Mouse (Mus musculus): Measurements from ENCODE around the gene Apol9b. TPM values are rescaled to one million over a fixed set of nuclear protein-coding genes. Genes with fewer than 3 reads are reported as not detected.

The Apol9b gene
- total RNA-seq, 1 experiment: not detected

DNA sequence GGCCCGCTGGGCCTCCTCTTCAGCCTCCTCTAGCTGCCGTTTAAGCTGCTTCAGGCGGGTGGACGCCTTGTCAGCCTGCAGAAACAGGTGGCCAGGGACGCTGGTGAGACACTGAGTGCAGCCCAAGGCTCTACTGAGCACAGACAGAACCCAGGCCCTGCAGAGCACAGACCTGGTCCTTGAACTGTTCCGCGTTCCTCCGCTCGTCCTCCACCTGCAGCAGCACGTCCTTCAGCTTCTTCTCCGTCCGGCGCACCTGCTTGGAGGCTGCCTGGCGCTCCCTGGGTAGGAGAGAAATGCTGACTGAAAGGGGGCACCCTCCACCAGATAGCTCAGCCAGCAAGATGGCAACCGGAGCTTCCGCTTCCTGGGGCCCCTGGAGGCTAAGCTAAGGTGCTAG, 34.2 kb downstream of the Apol9b start:
- H3K9ac ChIP-seq (ENCODE audit: insufficient read depth, low read depth, low read length, poor library complexity, severe bottlenecking): no peak overlapping the region
- H3K36me3 ChIP-seq (ENCODE audit: control insufficient read depth, insufficient read depth, low read length, poor library complexity, severe bottlenecking): peaks cover 70% of the 10 kb centered on the region
- peaks cover 0 to 6% of the 10 kb centered on the region in 2 experiments; a peak in 1 of 4 replicates for H3K4me1 ChIP-seq (ENCODE audit: control insufficient read depth in 2 of 2, insufficient read depth in 2 of 2, low read length in 2 of 2, poor library complexity in 1 of 2)
- no peak for DNase-seq (ENCODE audit: low read depth, low spot score)
- H3K9me3 ChIP-seq (ENCODE audit: control insufficient read depth, insufficient read depth, low read depth, low read length): no peaks in the 10 kb centered on the region
- no peak overlapping the region for H3K4me3 ChIP-seq (ENCODE audit: insufficient read depth in 1 of 2, low read depth in 1 of 2, low read length in 2 of 2, poor library complexity in 1 of 2, severe bottlenecking in 1 of 2)
- no peak overlapping the region for H3K27ac ChIP-seq (ENCODE audit: insufficient read depth, low read depth, low read length, poor library complexity, severe bottlenecking)
- in situ Hi-C loops (cut with MboI; ENCODE audit: low sequenced_read_pairs in 2 of 2, unreplicated experiment in 2 of 2): no loop called here
- no peak for TF ChIP-seq MAFK (IDR thresholded peaks at IDR 0.05; ENCODE audit: insufficient read depth, low read depth, low read length)
- no peak for TF ChIP-seq HCFC1 (IDR thresholded peaks at IDR 0.05; ENCODE audit: borderline replicate concordance, insufficient read depth, low read length)
- no peak for TF ChIP-seq ZC3H11A (IDR thresholded peaks at IDR 0.05; ENCODE audit: borderline replicate concordance, low read depth, low read length)
- no peak for TF ChIP-seq ZNF384 (IDR thresholded peaks at IDR 0.05; ENCODE audit: low read depth, low read length)
- no peak for TF ChIP-seq CHD2 (IDR thresholded peaks at IDR 0.05; ENCODE audit: low read depth, low read length)

DNA sequence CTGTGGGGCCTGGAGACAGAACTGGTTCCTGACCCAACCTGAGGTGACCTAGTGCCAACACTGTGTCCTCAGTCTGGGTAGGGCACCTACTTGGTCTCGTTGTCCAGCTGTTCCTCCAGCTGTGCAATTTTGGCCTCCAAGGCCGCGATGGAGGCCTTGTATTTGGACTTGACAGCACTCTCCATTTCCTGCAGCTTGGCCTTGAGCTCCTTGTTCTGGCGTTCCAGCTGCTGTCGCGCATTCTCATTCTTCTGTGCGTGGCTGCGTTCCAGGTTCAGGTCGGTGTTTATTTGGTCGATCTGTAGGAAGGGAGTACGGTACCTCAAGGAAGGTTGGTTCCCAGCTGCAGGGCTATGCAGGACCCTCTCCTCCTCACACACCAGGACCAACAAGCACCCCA, 34.9 kb downstream of the Apol9b start:
- Histone ChIP-seq H3K36me3 (ENCODE audit: control insufficient read depth, insufficient read depth, low read length, poor library complexity, severe bottlenecking) (peaks cover 77% of the 10 kb centered on the region), H3K4me3 (ENCODE audit: insufficient read depth in 1 of 2, low read depth in 1 of 2, low read length in 2 of 2, poor library complexity in 1 of 2, severe bottlenecking in 1 of 2) (no peak overlapping the region), H3K27ac (ENCODE audit: insufficient read depth, low read depth, low read length, poor library complexity, severe bottlenecking) (no peak overlapping the region), H3K9ac (ENCODE audit: insufficient read depth, low read depth, low read length, poor library complexity, severe bottlenecking) (no peak overlapping the region), H3K4me1 (ENCODE audit: control insufficient read depth in 2 of 2, insufficient read depth in 2 of 2, low read length in 2 of 2, poor library complexity in 1 of 2) (peaks cover 0 to 6% of the 10 kb centered on the region in 2 experiments; a peak in 1 of 4 replicates), H3K9me3 (ENCODE audit: control insufficient read depth, insufficient read depth, low read depth, low read length) (no peaks in the 10 kb centered on the region)
- TF ChIP-seq ZC3H11A (IDR thresholded peaks at IDR 0.05; ENCODE audit: borderline replicate concordance, low read depth, low read length) (no peak), MAFK (IDR thresholded peaks at IDR 0.05; ENCODE audit: insufficient read depth, low read depth, low read length) (no peak), ZNF384 (IDR thresholded peaks at IDR 0.05; ENCODE audit: low read depth, low read length) (no peak), HCFC1 (IDR thresholded peaks at IDR 0.05; ENCODE audit: borderline replicate concordance, insufficient read depth, low read length) (no peak), CHD2 (IDR thresholded peaks at IDR 0.05; ENCODE audit: low read depth, low read length) (no peak)
- no peak for DNase-seq (ENCODE audit: low read depth, low spot score)
- in situ Hi-C loops (cut with MboI; ENCODE audit: low sequenced_read_pairs in 2 of 2, unreplicated experiment in 2 of 2): no loop called here

DNA sequence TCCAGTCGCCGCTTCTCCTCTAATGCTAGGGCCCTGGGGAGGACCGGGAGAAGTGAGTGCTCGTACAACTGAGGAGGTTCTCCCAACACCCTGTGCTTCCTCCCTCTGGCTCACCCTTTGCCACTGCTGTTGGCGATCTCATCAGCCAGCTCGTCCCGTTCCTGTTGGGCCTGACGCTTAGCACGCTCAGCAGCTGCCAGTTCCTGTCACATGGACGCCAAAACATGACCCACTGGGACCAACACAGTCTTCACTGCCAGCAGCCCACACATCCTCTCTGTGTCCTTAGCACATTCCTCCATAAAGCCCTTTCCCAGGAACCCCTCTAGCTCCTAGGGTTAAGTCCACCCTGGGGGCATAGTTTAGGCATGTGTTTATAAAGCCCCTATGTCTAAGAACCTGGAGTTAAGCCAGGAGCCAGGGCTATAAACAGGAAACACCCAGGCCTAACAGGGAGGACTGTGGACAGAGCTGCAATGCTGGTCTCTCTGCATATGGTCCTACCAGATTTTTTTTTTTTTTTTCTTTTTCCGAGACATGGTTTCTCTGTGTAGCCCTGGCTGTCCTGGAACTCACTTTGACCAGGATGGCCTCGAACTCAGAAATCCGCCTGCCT, 35.7 kb downstream of the Apol9b start:
- no peak overlapping the region for H3K4me3 ChIP-seq (ENCODE audit: insufficient read depth in 1 of 2, low read depth in 1 of 2, low read length in 2 of 2, poor library complexity in 1 of 2, severe bottlenecking in 1 of 2)
- peaks cover 0 to 6% of the 10 kb centered on the region in 2 experiments; a peak in 1 of 4 replicates for H3K4me1 ChIP-seq (ENCODE audit: control insufficient read depth in 2 of 2, insufficient read depth in 2 of 2, low read length in 2 of 2, poor library complexity in 1 of 2)
- no peaks in the 10 kb centered on the region for H3K9me3 ChIP-seq (ENCODE audit: control insufficient read depth, insufficient read depth, low read depth, low read length)
- no peak overlapping the region for H3K9ac ChIP-seq (ENCODE audit: insufficient read depth, low read depth, low read length, poor library complexity, severe bottlenecking)
- in situ Hi-C loops (cut with MboI; ENCODE audit: low sequenced_read_pairs in 2 of 2, unreplicated experiment in 2 of 2): no loop called here
- no peak for TF ChIP-seq CHD2 (IDR thresholded peaks at IDR 0.05; ENCODE audit: low read depth, low read length)
- TF ChIP-seq HCFC1 (IDR thresholded peaks at IDR 0.05; ENCODE audit: borderline replicate concordance, insufficient read depth, low read length): no peak
- TF ChIP-seq MAFK (IDR thresholded peaks at IDR 0.05; ENCODE audit: insufficient read depth, low read depth, low read length): no peak
- TF ChIP-seq ZNF384 (IDR thresholded peaks at IDR 0.05; ENCODE audit: low read depth, low read length): no peak
- TF ChIP-seq ZC3H11A (IDR thresholded peaks at IDR 0.05; ENCODE audit: borderline replicate concordance, low read depth, low read length): no peak
- no peak for DNase-seq (ENCODE audit: low read depth, low spot score)
- H3K27ac ChIP-seq (ENCODE audit: insufficient read depth, low read depth, low read length, poor library complexity, severe bottlenecking): no peak overlapping the region
- peaks cover 85% of the 10 kb centered on the region for H3K36me3 ChIP-seq (ENCODE audit: control insufficient read depth, insufficient read depth, low read length, poor library complexity, severe bottlenecking)

DNA sequence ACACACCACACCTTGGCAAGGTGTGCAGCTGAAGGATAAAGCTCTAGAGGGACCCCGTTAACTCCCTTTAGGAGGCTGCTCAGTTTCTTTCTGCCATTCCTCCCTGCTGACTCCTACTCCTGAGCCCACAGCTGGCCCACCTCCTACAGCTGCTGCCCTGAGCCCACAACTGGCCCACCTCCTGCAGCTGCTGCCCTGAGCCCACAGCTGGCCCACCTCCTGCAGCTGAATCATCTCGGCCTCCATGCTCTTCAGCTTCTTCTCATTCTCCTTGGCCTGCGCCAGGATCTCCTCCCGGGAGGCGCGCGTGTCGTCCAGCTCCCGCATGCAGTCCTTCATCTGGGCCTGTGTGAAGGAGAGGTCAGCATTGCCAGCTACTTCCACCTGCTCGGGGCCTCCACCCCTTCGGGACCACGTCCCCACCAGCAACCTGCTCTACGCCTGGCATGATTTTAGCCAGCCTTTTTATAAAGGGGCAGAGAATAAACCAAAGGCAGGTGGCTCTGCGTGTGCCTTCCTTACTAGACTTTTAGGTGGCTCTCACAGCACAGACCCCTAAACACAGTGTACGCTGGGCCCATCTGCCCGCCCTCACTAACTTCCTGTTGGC, 36.8 kb downstream of the Apol9b start:
- H3K36me3 ChIP-seq (ENCODE audit: control insufficient read depth, insufficient read depth, low read length, poor library complexity, severe bottlenecking): peaks cover 89% of the 10 kb centered on the region

More for the DNA sequence above, 36.8 kb downstream of the Apol9b start:
- Histone ChIP-seq H3K4me1 (ENCODE audit: control insufficient read depth in 2 of 2, insufficient read depth in 2 of 2, low read length in 2 of 2, poor library complexity in 1 of 2) (peaks cover 0 to 4% of the 10 kb centered on the region in 2 experiments; a peak in 1 of 4 replicates), H3K4me3 (ENCODE audit: insufficient read depth in 1 of 2, low read depth in 1 of 2, low read length in 2 of 2, poor library complexity in 1 of 2, severe bottlenecking in 1 of 2) (no peak overlapping the region), H3K27ac (ENCODE audit: insufficient read depth, low read depth, low read length, poor library complexity, severe bottlenecking) (no peak overlapping the region), H3K9ac (ENCODE audit: insufficient read depth, low read depth, low read length, poor library complexity, severe bottlenecking) (no peak overlapping the region), H3K9me3 (ENCODE audit: control insufficient read depth, insufficient read depth, low read depth, low read length) (no peaks in the 10 kb centered on the region)
- no peak for DNase-seq (ENCODE audit: low read depth, low spot score)
- TF ChIP-seq CHD2 (IDR thresholded peaks at IDR 0.05; ENCODE audit: low read depth, low read length) (no peak), ZNF384 (IDR thresholded peaks at IDR 0.05; ENCODE audit: low read depth, low read length) (no peak), HCFC1 (IDR thresholded peaks at IDR 0.05; ENCODE audit: borderline replicate concordance, insufficient read depth, low read length) (no peak), ZC3H11A (IDR thresholded peaks at IDR 0.05; ENCODE audit: borderline replicate concordance, low read depth, low read length) (no peak), MAFK (IDR thresholded peaks at IDR 0.05; ENCODE audit: insufficient read depth, low read depth, low read length) (no peak)
- in situ Hi-C loops (cut with MboI; ENCODE audit: low sequenced_read_pairs in 2 of 2, unreplicated experiment in 2 of 2): no loop called here
